Mouse (Mus musculus) stomach, embryonic 14.5 days (tissue): Measurements from ENCODE around the gene Ppp1r15b. TPM values are rescaled to one million over a fixed set of nuclear protein-coding genes. Genes with fewer than 3 reads are reported as not detected.
A peak's percentile ranks its signal among the peaks of the same experiment; 100 is the strongest.

Source experiments
- ATAC-seq: fragments of 200-750 bp; cut with Nextera tagmentation; 2 replicates; pipeline ENCODE4 v1.8.0; 2017; ENCODE audit warnings: low read depth, moderate TSS enrichment; ENCODE audit not compliant: insufficient number of reproducible peaks, insufficient read depth, low FRiP score
- H3K27ac ChIP-seq: fragments of 300-500 bp; sonication (generic); 2 replicates; pipeline ENCODE4 v1.5.1; 2014; ENCODE audit warnings: mild to moderate bottlenecking, low read length, moderate library complexity, mixed read lengths
- H3K27me3 ChIP-seq: fragments of 300-500 bp; sonication (generic); 2 replicates; pipeline ENCODE4 v1.6.1; 2014; ENCODE audit warnings: low read length, control low read depth, mixed read lengths; ENCODE audit not compliant: control insufficient read depth, insufficient read depth
- H3K36me3 ChIP-seq: fragments of 300-500 bp; sonication (generic); 2 replicates; pipeline ENCODE4 v1.6.1; 2014; ENCODE audit warnings: mild to moderate bottlenecking, control low read depth, low read length, moderate library complexity, mixed read lengths; ENCODE audit not compliant: control insufficient read depth, insufficient read depth
- H3K4me1 ChIP-seq: fragments of 300-500 bp; sonication (generic); 2 replicates; pipeline ENCODE4 v1.6.1; 2014; ENCODE audit warnings: low read length, control low read depth, mixed read lengths; ENCODE audit not compliant: control insufficient read depth, insufficient read depth
- H3K4me2 ChIP-seq: fragments of 300-500 bp; sonication (generic); replicated peaks from 2 replicates; pipeline ENCODE4 v1.6.1; 2014; ENCODE audit warnings: low read depth, low read length, control low read depth
- H3K4me3 ChIP-seq: fragments of 300-500 bp; sonication (generic); 2 replicates; pipeline ENCODE4 v1.5.1; 2014; ENCODE audit warnings: low read depth, low read length, control low read depth
- H3K9ac ChIP-seq: fragments of 300-500 bp; sonication (generic); replicated peaks from 2 replicates; pipeline ENCODE4 v1.6.1; 2014; ENCODE audit warnings: low read depth, mild to moderate bottlenecking, control low read depth, low read length, moderate library complexity, mixed read lengths
- H3K9me3 ChIP-seq: fragments of 300-500 bp; sonication (generic); 2 replicates; pipeline ENCODE4 v1.6.1; 2016; ENCODE audit warnings: low read depth, low read length, control low read depth; ENCODE audit not compliant: control insufficient read depth
- WGBS: fragments of 180-500 bp; shearing (Covaris S2); extraction: QIAGEN DNeasy Blood & Tissue Kit; methylation state at CpG from one replicate; pipeline ENCODE4 v1.1.7; 2014; 5-methylcytosine and 5-hydroxymethylcytosine counted together
- polyA plus RNA-seq: library from polyadenylated mRNA; unstranded; fragments of >200 nt; fragmentation: Nextera tagmentation; extraction: Ambion mirVana; gene quantifications from 2 replicates; pipeline ENCODE4 v1.2.1, GENCODE M21; 2014

Ppp1r15b gene
- polyA plus RNA-seq, 1 experiment from 2014 or later: 43.2 TPM

DNA sequence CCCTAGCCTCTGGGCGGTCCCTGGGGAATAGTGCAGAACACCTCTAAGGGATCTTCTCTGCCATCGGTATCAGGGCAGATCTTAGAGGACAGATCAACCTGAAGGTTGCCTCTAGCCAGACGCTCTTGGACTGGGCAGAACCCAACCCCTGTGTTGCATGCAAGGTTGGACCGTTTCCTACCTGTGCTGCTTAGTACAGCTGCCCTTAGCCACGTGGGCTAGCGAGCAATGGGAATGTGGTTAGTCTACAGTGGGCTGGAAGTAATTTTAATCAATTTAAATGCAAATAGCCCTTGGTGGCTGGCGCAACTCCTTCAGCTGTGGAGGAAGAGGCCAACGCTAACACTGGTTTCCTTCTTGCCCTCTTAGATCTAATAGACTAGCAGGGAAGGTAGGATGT lies 39.3 kb downstream of the Ppp1r15b start:
- no peak overlapping the region for H3K4me2 ChIP-seq
- peaks cover 8% of the 10 kb centered on the region; the same call in 1 of the 2 replicates for H3K4me1 ChIP-seq
- WGBS: 80% methylated on average over 8 of the region's 8 CpGs
- no peak overlapping the region for H3K4me3 ChIP-seq
- no peaks in the 10 kb centered on the region for H3K36me3 ChIP-seq
- H3K27me3 ChIP-seq: no peaks in the 10 kb centered on the region
- H3K27ac ChIP-seq: no peak overlapping the region
- no peaks in the 10 kb centered on the region for H3K9me3 ChIP-seq
- H3K9ac ChIP-seq: no peak overlapping the region
- ATAC-seq: no peak

DNA sequence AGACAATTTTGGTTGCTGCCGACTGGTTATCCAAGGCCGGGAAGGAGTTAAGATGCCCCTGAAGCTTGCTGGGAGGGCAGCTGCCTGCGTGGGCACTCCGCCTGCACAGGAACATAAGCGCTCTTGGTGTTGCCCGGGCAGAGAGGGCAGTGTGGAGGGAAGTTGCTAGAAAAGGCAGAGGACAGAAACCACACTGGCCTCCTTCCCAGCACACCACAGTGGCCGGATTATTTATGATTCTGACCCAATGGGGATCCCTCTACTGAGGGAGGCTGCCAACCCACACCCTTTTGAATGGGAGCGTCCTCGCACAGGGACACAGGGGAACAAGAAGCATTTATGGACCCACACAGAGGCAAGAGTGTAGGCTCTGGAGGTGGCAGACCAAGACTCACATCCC lies 40.4 kb downstream of the Ppp1r15b start:
- no peak for ATAC-seq
- Histone ChIP-seq H3K27ac (no peak overlapping the region), H3K9ac (no peak overlapping the region), H3K4me1 (peaks cover 8% of the 10 kb centered on the region; the same call in 1 of the 2 replicates), H3K27me3 (no peaks in the 10 kb centered on the region), H3K36me3 (no peaks in the 10 kb centered on the region), H3K4me3 (no peak overlapping the region), H3K9me3 (no peaks in the 10 kb centered on the region), H3K4me2 (no peak overlapping the region)
- 86% methylated on average over 9 of the region's 9 CpGs for WGBS

DNA sequence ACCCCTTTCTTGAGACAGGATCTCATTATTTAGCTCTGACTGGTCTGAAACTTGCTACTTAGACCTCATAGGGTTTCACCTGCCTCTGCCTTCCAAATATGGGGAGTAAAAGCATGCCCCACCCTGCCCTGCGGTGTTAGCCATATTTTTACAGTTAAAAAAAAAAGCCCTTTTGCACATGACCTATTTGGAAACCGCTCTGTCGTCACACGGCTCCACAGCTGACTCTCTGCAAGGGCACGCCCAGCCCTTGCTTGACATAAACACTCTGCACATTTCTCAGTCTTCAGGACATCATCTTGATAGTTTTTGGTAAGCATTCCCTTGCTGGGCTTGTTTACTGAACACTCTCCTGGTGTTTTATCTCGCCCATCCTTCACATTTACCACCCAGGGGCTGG lies 44.2 kb downstream of the Ppp1r15b start:
- H3K27ac ChIP-seq: no peak overlapping the region
- WGBS: 43% methylated on average over 6 of the region's 6 CpGs

DNA sequence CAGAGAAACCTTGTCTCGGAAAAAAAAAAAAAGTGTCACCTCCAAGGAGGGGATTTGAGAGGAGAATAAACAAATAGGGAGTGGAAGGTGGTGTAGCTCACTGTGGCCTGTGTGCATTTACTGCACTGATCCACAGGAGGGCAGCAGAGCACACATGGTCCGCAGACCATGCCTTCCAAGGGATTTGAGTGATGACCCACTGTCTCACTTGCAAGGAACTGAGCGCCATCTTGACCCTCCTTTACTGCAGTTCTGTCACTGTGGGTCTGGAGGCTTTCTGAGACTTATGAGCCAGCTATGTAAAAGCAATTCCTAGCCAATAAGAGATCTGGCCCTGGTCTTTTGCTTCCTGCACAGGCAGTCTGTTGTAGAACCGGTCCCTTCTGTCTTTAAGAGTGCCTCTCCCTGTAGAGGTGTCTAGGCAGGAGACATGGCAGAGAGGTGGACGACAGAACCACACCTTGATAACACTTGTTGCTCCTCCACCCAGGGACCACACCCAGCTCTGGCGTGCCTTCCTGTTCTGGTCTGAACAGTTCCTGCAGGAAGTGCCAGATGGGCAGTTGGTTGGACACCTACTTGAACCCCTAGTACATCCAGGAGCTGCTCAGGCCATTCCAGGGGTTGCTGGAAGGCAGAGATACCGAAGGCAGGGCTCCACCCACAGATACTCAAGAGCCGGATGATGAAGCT lies 46.7 kb downstream of the Ppp1r15b start:
- no peak overlapping the region for H3K9ac ChIP-seq
- WGBS: 47% methylated on average over 8 of the region's 8 CpGs
- H3K27ac ChIP-seq: no peak overlapping the region

More for the DNA sequence above, 44.2 kb downstream of the Ppp1r15b start:
- no peak overlapping the region for H3K9ac ChIP-seq
- 0 out of 2 replicates have a peak, but pooled peaks cover 2% of the 10 kb centered on the region for H3K4me1 ChIP-seq
- no peaks in the 10 kb centered on the region for H3K27me3 ChIP-seq
- H3K4me3 ChIP-seq: no peak overlapping the region
- H3K36me3 ChIP-seq: no peaks in the 10 kb centered on the region
- H3K9me3 ChIP-seq: no peaks in the 10 kb centered on the region
- ATAC-seq: no peak
- no peak overlapping the region for H3K4me2 ChIP-seq

DNA sequence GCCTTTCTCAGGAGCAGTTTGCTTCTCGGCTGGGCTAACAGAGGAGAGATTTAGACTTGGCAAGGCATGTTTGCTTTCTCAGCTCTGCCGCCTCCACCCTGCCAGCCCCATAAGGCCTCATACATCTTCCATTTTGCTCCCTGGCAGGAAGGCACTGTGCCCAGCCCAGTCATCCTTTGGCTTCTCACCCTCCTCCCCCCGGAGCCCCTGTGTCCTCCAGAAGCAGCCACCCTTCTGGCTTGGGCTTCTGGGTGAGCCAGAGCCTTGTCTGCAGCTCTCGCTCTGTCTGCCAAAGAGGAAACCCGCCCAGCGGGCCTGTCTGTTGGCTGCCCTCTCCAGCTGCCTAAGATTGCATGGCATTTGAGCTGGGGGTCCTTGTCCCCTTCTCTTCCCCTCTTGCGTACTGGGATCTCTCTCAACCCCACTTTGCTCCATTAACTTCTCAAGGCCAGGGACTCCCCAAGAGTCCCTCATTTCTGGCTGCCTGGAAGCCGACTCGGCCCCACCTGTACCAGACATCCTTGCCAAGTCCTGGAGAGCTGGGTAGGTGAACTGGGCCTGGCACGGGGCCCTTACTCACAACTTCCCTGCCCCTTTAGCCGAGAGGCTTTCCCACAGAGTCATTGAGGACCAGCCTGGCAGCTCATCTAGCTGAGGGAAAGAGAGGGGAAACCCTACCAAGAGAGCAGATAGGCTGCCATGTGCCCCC lies 47.9 kb downstream of the Ppp1r15b start:
- no peaks in the 10 kb centered on the region for H3K9me3 ChIP-seq
- no peak overlapping the region for H3K9ac ChIP-seq
- no peak overlapping the region for H3K4me3 ChIP-seq
- H3K27me3 ChIP-seq: no peaks in the 10 kb centered on the region
- no peak for ATAC-seq
- H3K27ac ChIP-seq: no peak overlapping the region
- H3K4me2 ChIP-seq: no peak overlapping the region
- H3K4me1 ChIP-seq: peaks cover 17% of the 10 kb centered on the region
- no peaks in the 10 kb centered on the region for H3K36me3 ChIP-seq
- whole genome bisulfite sequencing: 78% methylated on average over 11 of the region's 11 CpGs

More for the DNA sequence above, 46.7 kb downstream of the Ppp1r15b start:
- peak; percentile 35; the same call in 1 of the 2 replicates for ATAC-seq
- no peaks in the 10 kb centered on the region for H3K27me3 ChIP-seq
- no peak overlapping the region for H3K4me2 ChIP-seq
- H3K36me3 ChIP-seq: no peaks in the 10 kb centered on the region
- H3K9me3 ChIP-seq: no peaks in the 10 kb centered on the region
- H3K4me1 ChIP-seq: peaks cover 12% of the 10 kb centered on the region
- no peak overlapping the region for H3K4me3 ChIP-seq

DNA sequence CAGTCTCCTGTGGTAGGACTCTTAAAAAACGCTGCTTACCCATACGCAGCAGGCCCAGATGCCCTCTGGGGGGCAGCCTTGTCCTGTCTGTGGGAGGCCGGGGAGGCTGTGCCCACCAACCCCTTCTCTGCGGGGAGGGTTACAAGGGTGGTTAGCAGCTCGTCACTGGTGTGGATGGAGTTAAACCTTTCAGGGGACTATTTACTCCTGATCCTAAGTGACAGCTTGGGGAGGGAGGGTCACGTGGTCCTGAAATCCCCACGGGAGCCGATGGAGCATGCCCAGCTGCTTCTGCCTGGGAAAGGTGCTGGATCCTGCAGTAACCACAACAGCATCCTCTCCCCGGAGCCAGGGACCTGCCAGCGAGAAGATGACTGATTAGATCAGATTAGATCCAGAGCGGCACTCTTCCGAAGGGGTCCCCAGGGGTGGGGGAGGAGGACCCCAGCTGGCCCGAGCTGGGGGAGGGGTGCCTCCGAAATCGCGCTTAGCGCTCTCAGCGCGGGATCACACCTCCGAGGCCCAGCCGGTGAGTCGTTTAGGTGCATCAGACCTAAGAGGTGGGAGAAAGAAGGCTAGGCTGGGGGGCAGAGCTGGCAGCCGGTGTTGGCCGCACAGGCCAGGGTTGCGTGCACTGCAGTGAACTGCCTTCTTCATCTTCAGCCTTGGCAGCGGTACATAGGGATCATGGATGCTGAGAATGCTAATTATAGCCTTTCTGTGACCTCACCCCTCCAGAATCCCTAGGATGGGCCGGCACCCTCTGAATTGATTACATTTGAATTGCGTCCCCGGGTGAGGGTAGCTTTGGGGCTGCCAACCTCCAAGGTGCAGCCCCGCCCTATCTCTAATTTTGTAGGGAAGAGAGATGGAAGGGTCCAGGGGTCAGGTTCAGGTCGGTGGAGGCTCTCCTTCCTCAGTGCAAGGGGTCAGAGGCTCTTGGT lies 50.4 kb downstream of the Ppp1r15b start:
- WGBS: 1% methylated on average over 31 of the region's 31 CpGs
- Histone ChIP-seq H3K27ac (no peak overlapping the region; the same call in 1 of the 2 replicates), H3K4me1 (peaks cover 17% of the 10 kb centered on the region)

DNA sequence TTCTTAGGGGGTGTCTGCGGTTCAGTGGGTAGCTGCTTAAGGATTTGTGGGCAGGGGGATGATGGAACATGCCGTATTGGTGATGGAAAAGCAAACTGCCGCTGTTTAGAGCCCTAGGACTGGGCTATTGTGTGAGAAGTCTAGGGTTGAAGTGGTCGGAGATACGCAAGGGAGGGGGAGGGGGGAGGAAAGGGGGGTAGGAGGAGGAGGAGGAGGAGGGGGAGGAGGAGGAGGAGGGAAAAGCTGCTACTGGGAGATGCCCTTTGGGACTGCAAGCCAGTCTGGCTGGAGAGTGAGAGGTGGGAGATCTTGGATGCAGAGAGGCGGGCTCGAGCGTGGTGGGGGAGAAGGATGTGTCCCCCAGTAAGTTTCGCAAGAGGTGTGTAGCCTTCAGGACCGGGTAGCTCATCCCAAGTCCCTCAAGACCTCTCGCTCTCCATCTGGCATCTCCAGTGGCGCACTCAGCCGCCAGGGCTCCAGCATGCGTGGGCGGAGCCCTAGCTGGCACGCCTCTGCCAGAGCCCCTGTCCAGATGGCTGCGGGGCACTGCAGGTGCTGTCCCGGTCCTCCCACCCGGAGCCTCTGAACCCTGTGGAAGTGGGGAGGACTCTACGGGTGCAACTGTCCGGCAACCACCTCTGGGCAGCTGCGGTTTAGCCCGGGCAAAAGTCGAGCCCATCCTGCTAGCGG lies 51.2 kb downstream of the Ppp1r15b start:
- no peaks in the 10 kb centered on the region for H3K9me3 ChIP-seq
- ATAC-seq: 0 out of 2 replicates have a peak, but pooled peaks have one; percentile 4
- no peak overlapping the region; the same call in 1 of the 2 replicates for H3K27ac ChIP-seq
- 0 out of 2 replicates have a peak overlapping the region, but pooled peaks have one; percentile 21 for H3K9ac ChIP-seq
- WGBS: under 1% methylated on average over 25 of the region's 25 CpGs
- H3K4me3 ChIP-seq: peak overlapping the region; percentile 34
- H3K36me3 ChIP-seq: no peaks in the 10 kb centered on the region
- no peaks in the 10 kb centered on the region for H3K27me3 ChIP-seq
- peak overlapping the region; percentile 65 for H3K4me2 ChIP-seq
- H3K4me1 ChIP-seq: peaks cover 17% of the 10 kb centered on the region

More for the DNA sequence above, 50.4 kb downstream of the Ppp1r15b start:
- no peaks in the 10 kb centered on the region for H3K36me3 ChIP-seq
- H3K4me2 ChIP-seq: peak overlapping the region; percentile 65
- H3K9me3 ChIP-seq: no peaks in the 10 kb centered on the region
- peak; percentile 66 for ATAC-seq
- 0 out of 2 replicates have a peak overlapping the region, but pooled peaks have one; percentile 1 for H3K9ac ChIP-seq
- H3K27me3 ChIP-seq: no peaks in the 10 kb centered on the region
- H3K4me3 ChIP-seq: peak overlapping the region; percentile 34
